In the genomic region with DNA sequence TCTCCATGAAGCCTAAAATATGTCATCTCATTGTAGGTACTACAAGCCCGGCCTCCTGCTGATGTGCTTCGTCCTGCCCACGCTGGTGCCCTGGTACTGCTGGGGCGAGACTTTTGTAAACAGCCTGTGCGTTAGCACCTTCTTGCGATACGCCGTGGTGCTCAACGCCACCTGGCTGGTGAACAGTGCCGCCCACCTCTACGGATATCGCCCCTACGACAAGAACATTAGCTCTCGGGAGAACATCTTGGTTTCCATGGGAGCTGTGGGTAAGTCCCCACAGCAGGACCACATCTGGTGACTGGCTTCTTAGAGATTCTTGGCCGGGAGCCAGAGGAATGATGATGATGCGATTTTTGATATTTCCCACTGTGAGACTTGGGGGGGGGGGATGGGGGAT, we compare ENCODE assay signal across 10 mouse cellular contexts. TPM values are rescaled to one million over a fixed set of nuclear protein-coding genes. Genes with fewer than 3 reads are reported as not detected.
DNase-seq lines count a peak whose midpoint lies in the region; ATAC-seq and TF ChIP-seq lines count a peak whose summit lies in the region.
"Had no signal": no experiment of that assay in that cellular context is flagged by ENCODE, and none has a peak within 500 bp of the region (broad histone marks: within the 10 kb centered on the region; RNA-seq: fewer than 3 reads in every experiment).

No protein-coding gene starts in this region.

- ATAC-seq in forebrain, embryonic 11.5 days (replicated peaks; ENCODE audit: low FRiP score) = 0 out of 2 replicates have a peak, but pooled peaks have one; percentile 40
- peak; percentile 51 for ATAC-seq in liver, postnatal 0 days
- ATAC-seq: Patski had no signal

- TF ChIP-seq EP300 in liver, postnatal 0 days (IDR thresholded peaks at IDR 0.05; ENCODE audit: low read depth) = no peak

- no peaks in the 10 kb centered on the region for H3K9me3 ChIP-seq in forebrain, embryonic 11.5 days (ENCODE audit: control insufficient read depth, low read length)
- no peaks in the 10 kb centered on the region for H3K9me3 ChIP-seq in liver, postnatal 0 days (ENCODE audit: low read length)
- H3K9me3 ChIP-seq: heart, embryonic 13.5 days had no signal

- H3K27ac ChIP-seq in forebrain, embryonic 11.5 days (ENCODE audit: low read depth, low read length) = no peak overlapping the region
- H3K27ac ChIP-seq in liver, postnatal 0 days (ENCODE audit: low read depth) = peak overlapping the region; percentile 58
- H3K27ac ChIP-seq: heart, embryonic 13.5 days had no signal

- H3K27me3 ChIP-seq in forebrain, embryonic 11.5 days (ENCODE audit: control insufficient read depth, insufficient read depth, low read length) = no peaks in the 10 kb centered on the region
- no peaks in the 10 kb centered on the region for H3K27me3 ChIP-seq in liver, postnatal 0 days (ENCODE audit: insufficient read depth, low read length)
- H3K27me3 ChIP-seq: heart, embryonic 13.5 days; Patski had no signal

- peak; percentile 36 for DNase-seq in gastrocnemius, postnatal 10 days
- no peak for DNase-seq in gastrocnemius, postnatal 25 days
- DNase-seq in CD4-positive helper T cell, adult 2 months (ENCODE audit: low read depth, low spot score) = peak; percentile 65
- peak; percentile 49 for DNase-seq in forebrain, embryonic 11.5 days (ENCODE audit: low spot score)
- DNase-seq in liver, postnatal 0 days = peak; percentile 57
- DNase-seq in Muller cell, postnatal 12 days (ENCODE audit: inconsistent ontology term) = no peak
- DNase-seq in embryo, embryonic 9.5 days (ENCODE audit: extremely low spot score) = no peak
- no peak for DNase-seq in adipocyte (ENCODE audit: low spot score)

- TF ChIP-seq CTCF in liver, postnatal 0 days (IDR thresholded peaks at IDR 0.05; ENCODE audit: low read depth) = no peak

- peaks cover 31% of the 10 kb centered on the region for H3K4me1 ChIP-seq in forebrain, embryonic 11.5 days (replicated peaks; ENCODE audit: control insufficient read depth, insufficient read depth, low read length)
- peaks cover 46% of the 10 kb centered on the region for H3K4me1 ChIP-seq in liver, postnatal 0 days (ENCODE audit: insufficient read depth)

- H3K4me2 ChIP-seq in forebrain, embryonic 11.5 days (ENCODE audit: low read depth, low read length, severe bottlenecking) = no peak overlapping the region
- H3K4me2 ChIP-seq in liver, postnatal 0 days (ENCODE audit: low read depth, low read length) = no peak overlapping the region
- H3K4me2 ChIP-seq: heart, embryonic 13.5 days had no signal

- no peak overlapping the region for H3K9ac ChIP-seq in forebrain, embryonic 11.5 days (ENCODE audit: low read length)
- no peak overlapping the region for H3K9ac ChIP-seq in liver, postnatal 0 days (replicated peaks)

- no peak overlapping the region for H3K4me3 ChIP-seq in forebrain, embryonic 11.5 days (ENCODE audit: low read depth, low read length)
- no peak overlapping the region for H3K4me3 ChIP-seq in liver, postnatal 0 days (ENCODE audit: low read depth, low read length)
- H3K4me3 ChIP-seq: heart, embryonic 13.5 days had no signal

- WGBS in forebrain, embryonic 11.5 days = 87% methylated on average over 16 of the region's 16 CpGs
- WGBS in liver, postnatal 0 days (ENCODE audit: insufficient replicate concordance) = 74% methylated on average over 16 of the region's 16 CpGs

- peaks cover 60% of the 10 kb centered on the region for H3K36me3 ChIP-seq in forebrain, embryonic 11.5 days (ENCODE audit: control insufficient read depth, insufficient read depth, low read length)
- H3K36me3 ChIP-seq in liver, postnatal 0 days (replicated peaks; ENCODE audit: insufficient read depth, low read length) = peaks cover 74% of the 10 kb centered on the region

RNA-seq across cellular contexts. Expression of a gene that starts 7.7 kb away (rescaled TPM):
- total RNA-seq in gastrocnemius, postnatal 10 days (2021) = 10 to 100 TPM; 55.2 to 56.7 TPM
- 10 to 100 TPM; 11.8 to 12.5 TPM for total RNA-seq in gastrocnemius, postnatal 25 days (2021)
- 433 and 466 TPM in 2 replicates for polyA plus RNA-seq in forebrain, embryonic 11.5 days (2014; fragmentation: Nextera tagmentation; extraction: Ambion mirVana)
- 5.9 and 6.2 TPM in 2 replicates for polyA plus RNA-seq in liver, postnatal 0 days (2015; fragmentation: Nextera tagmentation; extraction: Ambion mirVana)

RNA-seq across cellular contexts. Expression of a gene that starts 31.7 kb away (rescaled TPM):
- total RNA-seq in gastrocnemius, postnatal 10 days (2021) = under 1 TPM; 0.33 to 0.61 TPM
- under 1 TPM; 0.15 to 0.16 TPM for total RNA-seq in gastrocnemius, postnatal 25 days (2021)
- polyA plus RNA-seq in forebrain, embryonic 11.5 days (2014; fragmentation: Nextera tagmentation; extraction: Ambion mirVana) = not detected in 2 replicates
- not detected in 2 replicates for polyA plus RNA-seq in liver, postnatal 0 days (2015; fragmentation: Nextera tagmentation; extraction: Ambion mirVana)

Comparison
In these comparisons a context has a peak if more than half of its experiments do, and no peak if none do; other contexts are left out.
1. DNase-seq: peak in gastrocnemius, postnatal 10 days (single experiment), CD4-positive helper T cell, adult 2 months (single experiment), forebrain, embryonic 11.5 days (single experiment) and liver, postnatal 0 days (single experiment); none in gastrocnemius, postnatal 25 days (single experiment), Muller cell, postnatal 12 days (single experiment), embryo, embryonic 9.5 days (single experiment) and adipocyte (single experiment).
2. RNA of a gene that starts 7.7 kb away (total RNA-seq): 55.2 to 56.7 TPM in gastrocnemius, postnatal 10 days; 11.8 to 12.5 TPM in gastrocnemius, postnatal 25 days; every median in the first group is over 4 times any median in the second.